Mouse (Mus musculus) ES-E14 (cell line): ENCODE data around the gene Pvr. TPM values are rescaled to one million over a fixed set of nuclear protein-coding genes. Genes with fewer than 3 reads are reported as not detected.

ENCODE experiments used
- DNase-seq: peaks from one replicate; pipeline ENCODE4 v3.0.0-alpha.2; 2013; ENCODE audit warnings: low read depth, low spot score
- H3K27ac ChIP-seq: 2 replicates; pipeline ENCODE4 v1.5.1; 2012; ENCODE audit warnings: low read depth, mild to moderate bottlenecking, low read length, moderate library complexity, mixed read lengths; ENCODE audit not compliant: poor library complexity, insufficient read depth, severe bottlenecking
- H3K36me3 ChIP-seq: 2 replicates; pipeline ENCODE4 v1.6.1; 2012; ENCODE audit warnings: mild to moderate bottlenecking, low read length, moderate library complexity, mixed read lengths; ENCODE audit not compliant: control insufficient read depth, poor library complexity, insufficient read depth, severe bottlenecking
- H3K4me1 ChIP-seq, 2 experiments: fragments of 150-350 bp in 1 of 2; sonication (generic) in 1 of 2; 2 replicates each; pipeline ENCODE4 v1.6.1; 2012; ENCODE audit warnings: low read length in 2 of 2, mild to moderate bottlenecking in 1 of 2, mixed read lengths in 1 of 2; ENCODE audit not compliant: control insufficient read depth in 2 of 2, insufficient read depth in 2 of 2, poor library complexity in 1 of 2
- H3K4me3 ChIP-seq, 2 experiments: fragments of 150-350 bp in 1 of 2; sonication (generic) in 1 of 2; 2 replicates each; pipeline ENCODE4 v1.5.1; 2012; ENCODE audit warnings: low read length in 2 of 2, low read depth in 1 of 2, mild to moderate bottlenecking in 1 of 2, mixed read lengths in 1 of 2; ENCODE audit not compliant: insufficient read depth in 1 of 2, poor library complexity in 1 of 2, severe bottlenecking in 1 of 2
- H3K9ac ChIP-seq: 2 replicates; pipeline ENCODE4 v1.6.1; 2012; ENCODE audit warnings: low read depth, mild to moderate bottlenecking, low read length, mixed read lengths; ENCODE audit not compliant: poor library complexity, insufficient read depth, severe bottlenecking
- H3K9me3 ChIP-seq: fragments of 150-350 bp; sonication (generic); 2 replicates; pipeline ENCODE4 v1.6.1; 2012; ENCODE audit warnings: low read depth, mild to moderate bottlenecking, low read length; ENCODE audit not compliant: control insufficient read depth, insufficient read depth
- CHD2 ChIP-seq: IDR thresholded peaks from 2 replicates; pipeline ENCODE4 v1.6.1; 2014; ENCODE audit warnings: mild to moderate bottlenecking, low read depth, low read length, inconsistent platforms
- HCFC1 ChIP-seq: IDR thresholded peaks from 2 replicates; pipeline ENCODE4 v1.6.1; 2012; ENCODE audit warnings: low read length, inconsistent platforms, borderline replicate concordance; ENCODE audit not compliant: insufficient read depth
- MAFK ChIP-seq: IDR thresholded peaks from 2 replicates; pipeline ENCODE4 v1.6.1; 2014; ENCODE audit warnings: mild to moderate bottlenecking, low read depth, low read length, inconsistent platforms; ENCODE audit not compliant: insufficient read depth
- ZC3H11A ChIP-seq: IDR thresholded peaks from 2 replicates; pipeline ENCODE4 v1.6.1; 2012; ENCODE audit warnings: low read depth, mild to moderate bottlenecking, inconsistent platforms, low read length, borderline replicate concordance
- ZNF384 ChIP-seq: IDR thresholded peaks from 2 replicates; pipeline ENCODE4 v1.6.1; 2012; ENCODE audit warnings: low read depth, low read length, inconsistent platforms
- in situ Hi-C, 2 experiments: fragments of 600-800 bp; cut with MboI; formaldehyde crosslinking; loops; one replicate each; pipeline ENCODE4 v1.15.1; 2025; ENCODE audit warnings: low sequenced_read_pairs in 2 of 2, inconsistent platforms in 1 of 2; ENCODE audit not compliant: unreplicated experiment in 2 of 2
- total RNA-seq: library from RNA; depleted of rRNA; stranded (reverse); fragments of 300-350 nt; gene quantifications from 2 replicates; pipeline ENCODE4 v1.2.3, GENCODE M21; 2012

Pvr gene
- total RNA-seq, 1 experiment, result 38.6 TPM

- no peak overlapping the region for H3K27ac ChIP-seq
- no peak for TF ChIP-seq HCFC1
- TF ChIP-seq MAFK, result no peak
- TF ChIP-seq ZNF384, result peak; percentile 74
- TF ChIP-seq CHD2, result no peak
- TF ChIP-seq ZC3H11A, result no peak
- H3K9me3 ChIP-seq, result no peaks in the 10 kb centered on the region
- no peak for DNase-seq
- peaks cover 0 to 13% of the 10 kb centered on the region in 2 experiments; a peak in 2 of 4 replicates for H3K4me1 ChIP-seq
- in situ Hi-C loops, result no loop called here
- H3K36me3 ChIP-seq, result no peaks in the 10 kb centered on the region
- no peak overlapping the region for H3K9ac ChIP-seq
- H3K4me3 ChIP-seq, result no peak overlapping the region
These were observed 32.1 kb upstream of the Pvr start for GRCm38 (mm10) chr7:19953054-19953453.

GRCm38 (mm10) chr7:19952320-19952986 is 31.5 kb upstream of the Pvr start:
- Histone ChIP-seq H3K4me3 (no peak overlapping the region), H3K4me1 (peaks cover 0 to 13% of the 10 kb centered on the region in 2 experiments; a peak in 2 of 4 replicates), H3K36me3 (no peaks in the 10 kb centered on the region), H3K9ac (no peak overlapping the region), H3K9me3 (no peaks in the 10 kb centered on the region), H3K27ac (no peak overlapping the region)
- in situ Hi-C loops, result no loop called here
- no peak for DNase-seq
- TF ChIP-seq MAFK (no peak), ZNF384 (no peak), CHD2 (no peak), HCFC1 (no peak), ZC3H11A (no peak)

GRCm38 (mm10) chr7:19950589-19950988 is 29.6 kb upstream of the Pvr start, which contains the start of gene Igsf23:
Igsf23 (minus strand) TSS chr7:19950756.
- no peak for TF ChIP-seq ZNF384
- TF ChIP-seq CHD2, result no peak
- TF ChIP-seq HCFC1, result no peak
- TF ChIP-seq MAFK, result no peak
- TF ChIP-seq ZC3H11A, result no peak
- peaks cover 0 to 10% of the 10 kb centered on the region in 2 experiments; a peak in 2 of 4 replicates for H3K4me1 ChIP-seq
- H3K4me3 ChIP-seq, result peak within 1 kb of the TSS; percentile 16 to 17; a peak in 2 of 4 replicates
- H3K9ac ChIP-seq, result peak within 1 kb of the TSS; percentile 13; the same call in 1 of the 2 replicates
- H3K27ac ChIP-seq, result no peak within 1 kb of the TSS
- DNase-seq, result no peak
- no peaks in the 10 kb centered on the region for H3K9me3 ChIP-seq
- H3K36me3 ChIP-seq, result no peaks in the 10 kb centered on the region
- in situ Hi-C loops, result no loop called here

- in situ Hi-C loops, result no loop called here
- no peak for TF ChIP-seq MAFK
- TF ChIP-seq ZNF384, result no peak
- TF ChIP-seq CHD2, result no peak
- TF ChIP-seq ZC3H11A, result no peak
- TF ChIP-seq HCFC1, result no peak
- H3K4me3 ChIP-seq, result peak overlapping the region; percentile 16 to 17; a peak in 1 of 4 replicates
- H3K36me3 ChIP-seq, result no peaks in the 10 kb centered on the region
- no peaks in the 10 kb centered on the region for H3K9me3 ChIP-seq
- H3K9ac ChIP-seq, result peak overlapping the region; percentile 13; the same call in 1 of the 2 replicates
- H3K27ac ChIP-seq, result no peak overlapping the region
- no peak for DNase-seq
- peaks cover 0 to 10% of the 10 kb centered on the region in 2 experiments; a peak in 2 of 4 replicates for H3K4me1 ChIP-seq
These were observed 29.0 kb upstream of the Pvr start for GRCm38 (mm10) chr7:19949996-19950395.
